Mouse (Mus musculus) liver, embryonic 15.5 days (tissue): ENCODE measurements around the gene Aifm3. TPM values are rescaled to one million over a fixed set of nuclear protein-coding genes. Genes with fewer than 3 reads are reported as not detected.

Source experiments
- ATAC-seq: fragments of 200-750 bp; cut with Nextera tagmentation; 2 replicates; pipeline ENCODE4 v1.8.0; 2017; ENCODE audit warnings: moderate number of reproducible peaks, mild to moderate bottlenecking, moderate library complexity; ENCODE audit not compliant: insufficient read depth
- H3K27ac ChIP-seq: fragments of 300-500 bp; sonication (generic); replicated peaks from 2 replicates; pipeline ENCODE4 v1.5.1; 2015; ENCODE audit warnings: mild to moderate bottlenecking, inconsistent platforms
- H3K27me3 ChIP-seq: fragments of 300-500 bp; sonication (generic); 2 replicates; pipeline ENCODE4 v1.6.1; 2015; ENCODE audit warnings: mild to moderate bottlenecking, inconsistent platforms
- H3K36me3 ChIP-seq: fragments of 300-500 bp; sonication (generic); replicated peaks from 2 replicates; pipeline ENCODE4 v1.6.1; 2015; ENCODE audit warnings: moderate library complexity, mild to moderate bottlenecking, inconsistent platforms
- H3K4me1 ChIP-seq: fragments of 300-500 bp; sonication (generic); replicated peaks from 2 replicates; pipeline ENCODE4 v1.6.1; 2015; ENCODE audit warnings: inconsistent platforms
- H3K4me2 ChIP-seq: fragments of 300-500 bp; sonication (generic); 2 replicates; pipeline ENCODE4 v1.6.1; 2015; ENCODE audit warnings: moderate library complexity, mild to moderate bottlenecking, inconsistent platforms
- H3K4me3 ChIP-seq: fragments of 300-500 bp; sonication (generic); replicated peaks from 2 replicates; pipeline ENCODE4 v1.5.1; 2015; ENCODE audit warnings: mild to moderate bottlenecking, inconsistent platforms
- H3K9ac ChIP-seq: fragments of 300-500 bp; sonication (generic); 2 replicates; pipeline ENCODE4 v1.6.1; 2015; ENCODE audit warnings: moderate library complexity, mild to moderate bottlenecking, inconsistent platforms
- H3K9me3 ChIP-seq: fragments of 300-500 bp; sonication (generic); replicated peaks from 2 replicates; pipeline ENCODE4 v1.6.1; 2016; ENCODE audit warnings: inconsistent platforms
- WGBS: fragments of 180-500 bp; shearing (Covaris S2); methylation state at CpG from one replicate; pipeline ENCODE4 v1.1.7; 2015; ENCODE audit warnings: mixed read lengths; ENCODE audit not compliant: insufficient replicate concordance; 5-methylcytosine and 5-hydroxymethylcytosine counted together
- polyA plus RNA-seq: library from polyadenylated mRNA; unstranded; fragments of >200 nt; fragmentation: Nextera tagmentation; extraction: Ambion mirVana; gene quantifications from 2 replicates; pipeline ENCODE4 v1.2.1, GENCODE M21; 2015

Aifm3 gene
- polyA plus RNA-seq = 2.3 and 3.4 TPM in 2 replicates

GRCm38 (mm10) chr16:17489469-17490111 is at the start of gene Aifm3:
Aifm3 (plus strand) TSS chr16:17489611.
- Histone ChIP-seq H3K9ac (peak within 1 kb of the TSS; percentile 47), H3K4me3 (peak within 1 kb of the TSS; percentile 56), H3K36me3 (peaks cover 32% of the 10 kb centered on the region), H3K4me1 (peaks cover 20% of the 10 kb centered on the region), H3K27me3 (peaks cover 32% of the 10 kb centered on the region), H3K4me2 (peak within 1 kb of the TSS; percentile 89), H3K9me3 (no peaks in the 10 kb centered on the region), H3K27ac (0 out of 2 replicates have a peak within 1 kb of the TSS, but pooled peaks have one; percentile 3)
- peak; percentile 79 for ATAC-seq
- WGBS = 2% methylated on average over 47 of the region's 47 CpGs

- Histone ChIP-seq H3K4me2 (peak within 1 kb of the TSS; percentile 88), H3K4me1 (peaks cover 33% of the 10 kb centered on the region), H3K9ac (peak within 1 kb of the TSS; percentile 99), H3K27me3 (no peaks in the 10 kb centered on the region), H3K4me3 (peak within 1 kb of the TSS; percentile 89), H3K27ac (peak within 1 kb of the TSS; percentile 96), H3K9me3 (no peaks in the 10 kb centered on the region), H3K36me3 (peaks cover 11% of the 10 kb centered on the region)
- under 1% methylated on average over 63 of the region's 63 CpGs for WGBS
- peak; percentile 92 for ATAC-seq
These were observed 37.7 kb upstream of the Aifm3 start, which contains the start of gene Crkl for GRCm38 (mm10) chr16:17451541-17452372. Crkl (plus strand) TSS chr16:17451987.

- Histone ChIP-seq H3K4me1 (peaks cover 39% of the 10 kb centered on the region), H3K27ac (peak overlapping the region; percentile 96), H3K4me3 (peak overlapping the region; percentile 89), H3K4me2 (peak overlapping the region; percentile 88), H3K36me3 (peaks cover 17% of the 10 kb centered on the region), H3K9me3 (no peaks in the 10 kb centered on the region), H3K27me3 (no peaks in the 10 kb centered on the region), H3K9ac (peak overlapping the region; percentile 99)
- WGBS = under 1% methylated on average over 24 of the region's 24 CpGs
- ATAC-seq = peak; percentile 54
These were observed 37.1 kb upstream of the Aifm3 start for GRCm38 (mm10) chr16:17452373-17452715.

- Histone ChIP-seq H3K9me3 (no peaks in the 10 kb centered on the region), H3K36me3 (peaks cover 45% of the 10 kb centered on the region), H3K27me3 (no peaks in the 10 kb centered on the region), H3K4me1 (peaks cover 62% of the 10 kb centered on the region), H3K4me2 (no peak overlapping the region), H3K27ac (no peak overlapping the region), H3K9ac (no peak overlapping the region), H3K4me3 (no peak overlapping the region)
- no peak for ATAC-seq
- 100% methylated on average over 1 of the region's 1 CpGs for whole genome bisulfite sequencing
These were observed 32.5 kb upstream of the Aifm3 start for GRCm38 (mm10) chr16:17456901-17457300.

- H3K4me1 ChIP-seq = peaks cover 58% of the 10 kb centered on the region
- H3K4me2 ChIP-seq = no peak overlapping the region
- ATAC-seq = no peak
- 58% methylated on average over 4 of the region's 4 CpGs for WGBS
- no peak overlapping the region for H3K27ac ChIP-seq
- H3K27me3 ChIP-seq = no peaks in the 10 kb centered on the region
- peaks cover 54% of the 10 kb centered on the region for H3K36me3 ChIP-seq
- H3K4me3 ChIP-seq = no peak overlapping the region
- H3K9me3 ChIP-seq = no peaks in the 10 kb centered on the region
- no peak overlapping the region for H3K9ac ChIP-seq
These were observed 29.2 kb upstream of the Aifm3 start for GRCm38 (mm10) chr16:17460254-17460653.

GRCm38 (mm10) chr16:17461596-17461995 is 27.8 kb upstream of the Aifm3 start:
- Histone ChIP-seq H3K36me3 (peaks cover 44% of the 10 kb centered on the region), H3K4me1 (peaks cover 53% of the 10 kb centered on the region), H3K4me3 (no peak overlapping the region), H3K9me3 (no peaks in the 10 kb centered on the region), H3K27me3 (no peaks in the 10 kb centered on the region), H3K4me2 (no peak overlapping the region), H3K27ac (no peak overlapping the region), H3K9ac (no peak overlapping the region)
- ATAC-seq = no peak
- 56% methylated on average over 1 of the region's 1 CpGs for WGBS

GRCm38 (mm10) chr16:17463184-17463583 is 26.2 kb upstream of the Aifm3 start:
- H3K27me3 ChIP-seq = no peaks in the 10 kb centered on the region
- no peaks in the 10 kb centered on the region for H3K9me3 ChIP-seq
- peaks cover 28% of the 10 kb centered on the region for H3K36me3 ChIP-seq
- ATAC-seq = no peak
- H3K4me3 ChIP-seq = no peak overlapping the region
- no peak overlapping the region for H3K27ac ChIP-seq
- peaks cover 54% of the 10 kb centered on the region for H3K4me1 ChIP-seq
- H3K9ac ChIP-seq = no peak overlapping the region
- WGBS = 74% methylated on average over 2 of the region's 2 CpGs
- no peak overlapping the region for H3K4me2 ChIP-seq

GRCm38 (mm10) chr16:17466875-17467663 is 22.3 kb upstream of the Aifm3 start:
- Histone ChIP-seq H3K4me3 (no peak overlapping the region), H3K9ac (no peak overlapping the region), H3K36me3 (peaks cover 37% of the 10 kb centered on the region), H3K27me3 (no peaks in the 10 kb centered on the region), H3K9me3 (no peaks in the 10 kb centered on the region), H3K27ac (no peak overlapping the region), H3K4me1 (peaks cover 20% of the 10 kb centered on the region), H3K4me2 (no peak overlapping the region)
- no peak for ATAC-seq
- 68% methylated on average over 4 of the region's 4 CpGs for WGBS

- H3K27me3 ChIP-seq = no peaks in the 10 kb centered on the region
- H3K36me3 ChIP-seq = peaks cover 56% of the 10 kb centered on the region
- no peak overlapping the region for H3K4me3 ChIP-seq
- 71% methylated on average over 6 of the region's 6 CpGs for WGBS
- H3K27ac ChIP-seq = no peak overlapping the region
- no peak for ATAC-seq
- peaks cover 2% of the 10 kb centered on the region for H3K4me1 ChIP-seq
- H3K4me2 ChIP-seq = no peak overlapping the region
- H3K9me3 ChIP-seq = no peaks in the 10 kb centered on the region
- no peak overlapping the region for H3K9ac ChIP-seq
These were observed 16.9 kb upstream of the Aifm3 start for GRCm38 (mm10) chr16:17472498-17472897.

GRCm38 (mm10) chr16:17474091-17474490 is 15.3 kb upstream of the Aifm3 start:
- Histone ChIP-seq H3K4me3 (no peak overlapping the region), H3K4me1 (peaks cover 17% of the 10 kb centered on the region), H3K4me2 (no peak overlapping the region), H3K27me3 (no peaks in the 10 kb centered on the region), H3K36me3 (peaks cover 58% of the 10 kb centered on the region), H3K9me3 (no peaks in the 10 kb centered on the region), H3K9ac (no peak overlapping the region), H3K27ac (no peak overlapping the region)
- ATAC-seq = no peak

- WGBS = 74% methylated on average over 2 of the region's 2 CpGs
- Histone ChIP-seq H3K27ac (no peak overlapping the region), H3K9ac (no peak overlapping the region), H3K4me3 (no peak overlapping the region), H3K9me3 (no peaks in the 10 kb centered on the region), H3K36me3 (peaks cover 53% of the 10 kb centered on the region), H3K27me3 (no peaks in the 10 kb centered on the region), H3K4me1 (peaks cover 22% of the 10 kb centered on the region), H3K4me2 (no peak overlapping the region)
- no peak for ATAC-seq
These were observed 14.7 kb upstream of the Aifm3 start for GRCm38 (mm10) chr16:17474761-17475160.
